Mouse (Mus musculus) heart, adult 8-10 months (tissue): ENCODE results near the gene Tdrkh. TPM values are rescaled to one million over a fixed set of nuclear protein-coding genes. Genes with fewer than 3 reads are reported as not detected.

Source experiments
- DNase-seq: peaks from one replicate; pipeline ENCODE4 v3.0.0; 2022; ENCODE audit warnings: low spot score
- total RNA-seq, 4 experiments: library from RNA; stranded (reverse); gene quantifications; 2 replicates each; pipeline ENCODE4 v1.2.4; 2022

Gene Tdrkh
- 1 to 10 TPM; 4.5 to 7.0 (median 6.1) TPM for total RNA-seq

DNA sequence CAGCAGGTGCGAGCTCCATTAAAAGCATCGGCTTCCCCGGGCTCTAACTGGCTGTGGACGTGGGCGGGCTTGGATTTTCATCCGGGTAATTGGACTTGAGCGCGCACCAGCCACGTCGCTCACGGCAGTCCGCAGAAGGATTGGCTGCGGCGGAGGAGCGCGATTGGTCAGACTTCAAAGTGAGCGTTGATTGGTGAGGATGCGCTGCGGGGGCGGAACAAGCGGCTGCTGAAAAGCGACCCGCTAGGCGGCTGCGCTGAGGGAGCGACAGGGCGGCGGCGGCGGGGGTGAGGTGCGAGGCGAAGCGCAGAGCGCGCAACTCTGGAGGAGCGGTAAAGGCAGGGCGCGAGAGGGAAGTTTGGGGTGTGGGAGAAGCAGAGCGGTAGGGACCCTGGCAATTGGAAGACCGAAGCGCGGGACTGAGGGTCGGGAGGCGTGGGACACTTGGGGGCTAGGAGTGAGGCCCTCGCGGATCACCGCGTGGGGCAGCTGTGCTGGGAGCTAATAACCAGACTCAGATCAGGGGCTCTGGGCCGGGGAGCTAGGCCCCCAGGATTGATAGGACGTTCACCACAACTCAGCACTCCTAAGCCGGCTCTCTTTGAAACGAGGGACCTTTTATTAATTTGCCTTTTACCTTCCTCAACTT lies at the start of gene Tdrkh:
TSS of gene Tdrkh (plus strand) at position 243 of the 649 bp plus-strand sequence.
- DNase-seq: peak; percentile 91

DNA sequence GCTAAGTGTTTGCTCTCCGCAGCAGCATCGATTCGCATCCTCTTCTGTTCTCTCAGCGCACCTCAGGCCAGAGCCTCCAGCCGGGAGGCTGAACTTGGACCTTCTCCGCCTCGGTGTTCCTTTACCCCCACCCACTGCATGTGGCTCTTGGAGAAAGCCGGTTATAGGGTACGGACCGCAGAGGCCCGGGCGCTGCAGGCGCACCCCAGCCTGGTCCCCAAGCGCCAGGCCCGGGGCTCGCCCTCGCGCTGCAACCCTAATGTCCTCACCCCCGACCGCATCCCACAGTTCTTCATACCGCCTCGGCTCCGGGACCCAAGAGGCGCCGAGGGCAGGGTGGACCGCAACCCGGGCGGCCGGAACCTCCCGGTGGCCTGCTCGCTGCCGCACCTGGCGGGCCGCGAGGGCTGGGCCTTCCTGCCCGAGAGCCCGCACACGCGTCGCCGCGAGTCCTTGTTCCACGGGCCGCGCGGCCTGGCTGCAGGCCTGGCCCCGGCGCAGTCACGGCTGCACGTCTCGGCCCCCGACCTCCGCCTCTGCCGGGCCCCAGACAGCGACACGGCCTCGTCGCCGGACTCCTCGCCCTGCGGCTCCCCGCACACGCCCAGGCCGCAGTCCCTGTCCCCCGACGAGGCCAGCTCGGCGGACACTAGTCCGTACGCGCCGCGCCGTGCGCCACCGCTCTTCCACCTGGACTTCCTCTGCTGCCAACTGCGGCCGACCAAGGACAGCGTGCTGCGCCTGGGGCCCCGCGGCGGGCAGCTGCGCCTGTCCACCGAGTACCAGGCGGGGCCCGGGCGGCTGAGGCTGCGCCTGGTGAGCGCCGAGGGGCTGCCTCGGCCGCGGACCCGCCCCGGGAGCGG lies 49.6 kb upstream of the Tdrkh start:
- no peak for DNase-seq

DNA sequence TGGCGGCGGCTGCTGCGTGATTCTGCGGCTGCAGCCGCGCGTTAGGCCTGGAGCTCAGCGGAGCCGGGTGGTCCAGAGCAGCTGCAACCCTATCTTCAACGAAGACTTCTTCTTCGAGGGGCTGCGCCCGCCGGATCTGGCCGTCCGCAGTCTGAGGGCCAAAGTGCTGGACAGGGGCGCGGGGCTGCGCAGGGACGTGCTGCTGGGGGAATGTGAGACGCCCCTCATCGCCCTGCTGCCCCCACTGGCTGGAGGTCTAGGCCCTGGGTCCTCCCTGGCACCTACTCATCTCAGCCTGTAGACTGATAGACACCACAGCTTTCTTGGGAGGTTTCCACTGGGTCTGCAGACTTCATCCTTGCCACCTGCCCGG lies 48.9 kb upstream of the Tdrkh start:
- DNase-seq: no peak

DNA sequence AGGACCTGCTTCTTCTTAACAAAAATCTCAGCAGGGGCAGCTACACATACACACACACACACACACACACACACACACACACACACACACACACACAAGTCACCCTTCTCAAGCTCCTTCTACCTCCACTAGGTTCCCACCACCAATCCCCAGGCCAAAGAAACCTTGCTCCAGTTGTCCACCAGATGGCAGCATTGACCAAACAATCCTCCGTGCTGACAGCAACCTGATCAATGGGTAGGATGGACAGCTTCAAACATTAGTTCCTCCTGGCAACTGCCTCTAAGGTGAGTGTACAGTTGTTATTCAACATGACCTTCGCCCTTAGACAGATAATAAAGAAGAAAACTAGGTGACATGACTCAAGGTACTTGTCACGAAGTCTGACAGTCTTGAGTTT lies 46.3 kb upstream of the Tdrkh start:
- peak; percentile 77 for DNase-seq

DNA sequence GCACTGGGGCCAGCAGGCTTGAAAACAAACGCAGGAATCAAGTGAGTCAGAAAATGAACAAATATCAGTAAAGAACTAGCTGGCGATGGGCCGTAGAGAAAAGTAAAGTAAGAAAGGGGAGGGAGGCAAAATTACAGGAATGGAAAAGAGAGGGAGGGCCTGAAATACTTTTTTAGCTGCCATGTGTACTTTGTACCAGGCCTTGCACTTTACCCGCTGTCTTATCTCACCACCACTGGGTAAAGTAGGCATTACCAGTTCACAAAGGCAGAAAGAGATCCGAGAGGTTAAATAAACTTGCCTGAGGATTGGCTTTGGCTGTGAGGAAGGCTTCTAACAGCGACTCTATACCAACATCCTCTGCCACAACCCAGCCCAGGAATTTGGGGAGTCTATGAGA lies 45.6 kb upstream of the Tdrkh start:
- no peak for DNase-seq

DNA sequence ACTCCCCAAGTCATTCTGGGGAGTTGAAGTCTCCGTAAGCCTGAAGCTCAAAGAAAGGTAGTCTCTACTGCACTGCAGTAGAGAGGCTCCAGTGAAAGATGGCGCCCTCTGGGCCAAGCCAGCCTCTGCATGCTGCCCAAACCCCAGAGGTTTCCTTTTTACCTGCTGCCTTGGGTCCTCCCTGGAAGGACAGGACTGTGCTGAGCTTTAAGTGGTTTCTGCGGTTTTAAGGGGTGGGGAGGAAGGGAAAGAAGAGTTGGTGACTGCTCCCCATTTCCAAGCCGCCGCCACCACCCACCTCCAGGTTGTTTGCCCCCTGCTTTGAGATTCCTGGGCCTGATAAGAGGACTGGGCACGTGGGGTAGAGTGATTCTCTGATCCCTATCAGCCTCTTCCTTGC lies 44.4 kb upstream of the Tdrkh start:
- DNase-seq: no peak

DNA sequence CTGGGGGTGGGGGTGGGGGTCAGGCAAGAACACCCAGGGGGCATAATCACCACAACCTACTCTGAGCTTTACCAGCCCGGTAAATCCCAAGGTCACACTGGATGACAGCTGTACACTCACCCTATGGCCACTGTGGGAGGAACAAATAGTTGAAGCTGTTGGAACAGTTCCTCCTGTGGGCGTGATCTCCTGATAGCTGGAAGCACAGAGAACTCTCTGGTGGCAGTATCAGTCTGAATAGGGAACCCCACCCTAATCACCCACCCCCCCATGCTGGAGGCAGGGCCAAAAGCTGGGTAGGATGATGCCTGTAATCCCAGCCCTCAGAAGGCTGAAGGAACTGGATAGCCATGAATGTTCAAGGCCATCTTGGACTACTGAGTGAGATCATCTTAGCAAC lies 43.4 kb upstream of the Tdrkh start:
- no peak for DNase-seq

DNA sequence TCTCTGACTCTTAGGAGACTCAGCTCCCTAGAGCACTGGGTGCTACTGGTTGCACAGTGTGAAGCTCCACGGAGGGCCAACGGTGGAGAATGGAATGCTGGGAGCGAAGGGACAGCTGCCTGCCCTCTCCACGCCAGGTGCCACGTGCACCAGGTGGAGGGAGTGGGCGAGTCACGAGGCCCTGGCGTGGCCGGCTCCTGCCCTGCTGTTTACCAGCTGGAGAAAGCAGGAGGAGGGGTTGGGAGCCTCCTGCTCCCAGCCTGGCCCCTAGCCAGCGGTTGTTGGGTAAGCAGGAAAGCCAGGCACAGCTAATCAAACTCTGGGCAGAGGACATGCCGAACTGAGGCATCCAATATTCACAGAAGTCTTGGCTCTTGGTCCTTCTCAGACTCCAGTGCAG lies 41.4 kb upstream of the Tdrkh start:
- DNase-seq: peak; percentile 69

DNA sequence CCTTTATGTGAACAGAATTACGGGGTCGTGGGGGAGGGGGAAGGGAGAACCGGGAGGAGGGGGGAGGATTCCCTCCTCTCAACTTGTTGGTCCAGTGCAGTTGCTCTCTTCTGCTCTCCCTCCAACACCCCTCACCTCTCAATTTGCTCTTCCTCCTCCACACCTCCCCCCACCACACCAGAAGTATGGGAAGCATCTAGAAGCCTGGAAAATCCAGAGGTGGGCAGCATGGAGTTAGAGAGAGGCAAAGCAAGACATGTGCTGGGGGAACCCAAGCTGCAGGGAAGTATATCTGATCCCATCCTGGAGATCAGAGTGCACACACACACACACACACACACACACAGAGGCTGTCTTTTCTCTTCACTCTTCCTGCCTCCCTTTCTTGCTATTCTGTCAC lies 41.0 kb upstream of the Tdrkh start:
- DNase-seq: no peak

DNA sequence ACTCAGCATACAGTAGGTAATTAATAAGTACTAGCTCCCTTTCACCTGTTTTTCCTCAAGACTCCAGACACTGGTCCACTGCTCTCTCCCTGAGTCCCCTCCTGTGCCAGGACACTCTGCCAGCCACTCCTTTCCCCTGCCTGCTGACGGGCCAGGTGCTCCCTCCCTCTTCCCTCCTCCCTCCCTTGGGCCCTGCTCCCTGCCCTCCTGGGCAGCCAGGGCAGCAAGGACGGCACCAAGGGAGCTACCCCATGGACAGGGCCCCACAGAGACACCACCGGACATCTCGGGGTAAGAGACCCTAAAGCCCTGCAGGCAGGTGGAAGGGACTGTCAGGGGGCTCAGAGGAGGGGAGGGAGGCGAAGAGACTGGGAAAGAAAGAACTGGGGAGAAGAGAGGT lies 40.4 kb upstream of the Tdrkh start, which contains the start of gene Rorc:
TSS of gene Rorc (plus strand) at position 154 of the 400 bp plus-strand sequence.
- DNase-seq: peak; percentile 42

DNA sequence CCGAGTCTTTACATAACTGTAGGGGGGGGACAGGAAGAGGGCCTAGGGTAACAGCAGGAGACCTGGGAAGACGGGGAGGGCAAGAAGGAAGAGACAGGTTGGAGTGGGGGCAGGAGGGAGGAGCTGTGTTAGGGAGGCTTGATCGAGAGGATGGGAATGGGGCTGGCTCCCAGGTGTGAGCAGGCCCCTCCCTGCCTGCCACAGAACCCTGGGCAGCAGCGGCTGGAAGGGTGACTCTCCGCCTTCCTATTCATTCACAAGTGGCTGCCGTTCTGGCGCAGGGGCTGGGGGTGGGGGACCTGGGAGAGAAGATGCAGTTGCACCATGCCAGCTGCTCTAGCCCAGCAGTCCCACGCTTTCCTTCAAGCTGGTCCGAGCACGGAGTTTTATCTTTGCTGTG lies 40.0 kb upstream of the Tdrkh start:
- DNase-seq: no peak

DNA sequence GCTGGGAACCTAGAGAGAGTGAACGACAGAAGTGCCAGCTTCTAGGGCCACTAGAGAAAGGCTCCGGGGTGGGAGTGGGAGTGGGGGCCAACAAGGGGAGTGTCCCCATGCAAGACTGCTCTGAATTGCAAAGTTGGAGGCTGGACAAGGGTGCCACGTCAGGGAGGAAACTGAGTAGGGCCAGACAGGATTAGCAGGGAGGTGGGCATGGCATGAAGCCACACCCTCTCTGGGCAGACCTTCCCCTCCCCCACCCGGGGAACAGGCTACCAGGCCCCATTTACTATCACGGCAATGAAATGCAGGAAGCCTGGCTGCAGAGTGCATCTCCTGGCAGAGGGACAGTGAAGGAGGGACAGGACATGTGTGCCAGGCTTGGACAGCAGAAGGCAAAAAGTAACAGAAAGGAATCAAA lies 39.5 kb upstream of the Tdrkh start:
- no peak for DNase-seq

DNA sequence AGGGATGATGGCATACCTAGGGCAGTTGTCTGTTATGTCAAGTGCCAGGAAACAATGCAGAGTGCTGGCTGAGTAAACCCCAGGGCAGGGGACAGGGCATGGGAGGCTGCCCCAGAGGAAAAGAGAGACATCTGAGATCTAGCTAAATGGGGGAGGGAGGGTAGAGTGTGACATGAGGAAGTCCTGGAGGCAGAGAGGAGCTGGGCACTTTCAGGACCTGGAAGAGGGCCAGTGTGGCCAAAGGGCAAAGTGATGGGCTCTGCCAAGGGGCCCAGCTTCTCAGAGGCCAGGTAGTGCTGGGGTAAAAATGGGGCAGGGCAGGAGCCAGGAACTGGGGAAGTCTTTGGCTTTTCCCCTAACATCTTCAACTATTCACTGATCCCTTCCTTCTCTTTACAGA lies 38.4 kb upstream of the Tdrkh start:
- no peak for DNase-seq

DNA sequence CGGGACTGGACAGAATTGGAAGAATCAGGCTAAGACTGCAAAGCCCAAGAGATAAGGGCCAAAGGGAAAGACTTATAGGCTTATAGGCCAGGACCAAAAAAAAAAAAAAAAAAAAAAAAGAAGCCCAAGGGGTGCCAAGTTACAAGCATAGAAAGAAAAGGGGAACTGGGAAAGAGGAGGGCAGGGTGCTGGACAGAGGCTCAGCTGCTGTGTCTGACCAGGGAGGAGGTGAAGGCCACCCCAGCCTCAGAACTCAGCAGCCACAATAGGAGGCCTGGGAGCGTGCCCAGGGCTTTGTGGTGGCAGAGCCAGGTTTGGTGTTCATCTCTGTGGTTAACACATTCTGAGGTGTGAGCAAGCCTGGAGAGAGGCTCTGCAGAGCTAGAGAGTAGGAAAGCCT lies 37.9 kb upstream of the Tdrkh start:
- DNase-seq: no peak

DNA sequence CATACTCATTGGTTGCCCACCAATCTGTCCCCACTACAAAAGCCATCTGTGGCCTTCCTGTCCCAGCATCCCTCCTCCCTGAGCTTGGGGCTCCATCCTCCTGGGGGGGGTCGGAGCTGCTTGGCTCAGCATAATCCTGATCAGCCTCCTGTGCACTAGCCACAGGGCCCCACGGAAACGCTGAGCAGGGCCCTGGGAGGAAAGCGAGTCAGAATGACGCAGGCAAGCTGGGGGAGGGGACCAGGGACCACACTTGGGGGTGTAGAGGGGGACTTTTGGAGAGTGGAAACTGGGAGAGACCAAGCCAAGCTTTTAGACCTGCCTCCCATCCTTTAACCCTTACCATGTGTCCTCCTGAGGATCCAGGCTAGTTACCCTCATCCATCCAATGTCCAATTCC lies 37.2 kb upstream of the Tdrkh start:
- DNase-seq: no peak

DNA sequence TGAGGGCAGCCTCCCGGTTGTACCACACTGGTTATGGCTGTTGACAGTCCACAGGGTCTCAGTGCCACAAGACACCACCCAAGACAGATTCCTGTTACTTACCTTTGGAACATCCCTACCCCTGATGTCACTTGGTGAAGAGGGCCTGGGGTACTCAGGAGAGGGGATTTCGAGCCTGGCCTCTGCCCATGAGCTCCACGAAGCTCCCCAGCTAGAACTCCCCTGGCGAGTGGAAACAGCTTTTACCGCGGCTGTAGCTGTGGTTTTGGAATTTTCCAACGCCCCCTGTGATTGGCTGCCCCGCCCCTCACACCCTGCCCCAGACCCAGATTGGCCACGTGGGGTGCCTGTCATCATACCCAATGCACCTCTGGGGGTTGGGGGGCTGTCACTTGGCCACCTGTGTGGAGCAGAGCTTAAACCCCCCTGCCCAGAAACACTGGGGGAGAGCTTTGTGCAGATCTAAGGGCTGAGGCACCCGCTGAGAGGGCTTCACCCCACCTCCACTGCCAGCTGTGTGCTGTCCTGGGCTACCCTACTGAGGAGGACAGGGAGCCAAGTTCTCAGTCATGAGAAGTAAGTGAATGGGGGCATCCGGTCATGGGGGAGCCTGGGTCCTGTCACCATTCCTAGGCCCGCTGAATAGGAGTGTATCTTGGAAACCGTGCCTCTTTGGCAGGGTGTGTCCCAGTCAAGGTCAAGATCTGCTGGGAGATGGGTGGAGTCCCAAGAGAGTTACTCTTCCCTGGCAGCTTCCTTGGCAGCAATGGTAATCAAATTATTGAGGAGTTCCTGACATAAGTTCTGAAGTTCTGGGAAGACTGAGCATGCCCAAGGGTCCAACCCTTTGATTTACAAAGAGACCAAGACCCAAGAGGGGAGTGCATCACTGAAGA lies 35.8 kb upstream of the Tdrkh start:
- no peak for DNase-seq

DNA sequence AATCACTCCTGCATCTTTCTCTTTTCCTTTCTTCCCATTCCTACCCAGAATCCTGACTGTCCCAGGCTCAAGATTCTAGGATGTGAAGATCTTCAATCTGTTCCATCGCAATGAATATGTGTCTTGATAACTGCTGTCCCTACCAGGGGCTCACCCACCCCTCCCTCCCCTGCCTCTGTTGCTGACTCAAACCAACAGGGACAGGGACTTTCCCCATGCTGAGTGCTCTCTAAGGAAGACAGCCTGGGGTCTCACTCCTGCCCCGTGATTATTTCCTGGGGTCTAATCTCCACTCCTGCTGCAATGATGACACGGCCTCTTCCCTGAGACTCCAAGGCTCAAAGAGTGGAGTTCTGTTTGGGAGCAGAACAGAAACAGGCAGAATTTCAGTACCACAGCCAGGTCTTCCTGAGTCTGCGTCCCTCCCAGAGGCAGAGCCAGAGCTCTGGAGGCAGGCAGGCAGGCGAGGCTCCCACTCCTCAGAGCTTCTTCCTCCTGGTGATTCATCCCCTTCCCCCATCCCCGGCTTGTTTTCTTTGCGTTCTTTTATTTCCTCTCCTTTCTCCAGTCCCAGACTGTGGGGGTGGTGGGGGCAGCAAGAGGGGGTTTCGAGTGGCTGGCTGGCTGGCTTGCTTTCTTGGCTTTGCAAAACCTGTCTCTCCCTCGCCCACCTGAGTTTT lies 33.1 kb upstream of the Tdrkh start:
- DNase-seq: no peak

DNA sequence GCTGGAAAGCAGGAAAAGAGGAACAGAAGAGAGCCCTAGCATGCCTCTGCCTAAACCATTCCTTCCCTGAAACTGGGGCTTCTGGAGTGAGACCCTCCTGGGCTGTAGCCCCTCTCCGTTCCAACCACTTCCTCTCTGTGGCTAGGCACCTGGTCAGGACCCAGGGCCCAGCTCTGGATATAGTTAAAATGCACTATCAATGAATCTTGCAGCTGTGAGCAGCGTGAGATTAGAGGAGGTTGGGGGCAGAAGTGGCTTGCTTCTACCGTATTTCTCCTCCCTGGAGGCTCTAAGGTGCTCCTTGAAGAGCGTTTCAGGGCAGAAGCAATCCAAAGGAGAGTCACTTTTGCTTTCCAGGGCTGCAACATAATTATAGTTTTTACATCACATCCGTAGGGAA lies 30.8 kb upstream of the Tdrkh start:
- no peak for DNase-seq

DNA sequence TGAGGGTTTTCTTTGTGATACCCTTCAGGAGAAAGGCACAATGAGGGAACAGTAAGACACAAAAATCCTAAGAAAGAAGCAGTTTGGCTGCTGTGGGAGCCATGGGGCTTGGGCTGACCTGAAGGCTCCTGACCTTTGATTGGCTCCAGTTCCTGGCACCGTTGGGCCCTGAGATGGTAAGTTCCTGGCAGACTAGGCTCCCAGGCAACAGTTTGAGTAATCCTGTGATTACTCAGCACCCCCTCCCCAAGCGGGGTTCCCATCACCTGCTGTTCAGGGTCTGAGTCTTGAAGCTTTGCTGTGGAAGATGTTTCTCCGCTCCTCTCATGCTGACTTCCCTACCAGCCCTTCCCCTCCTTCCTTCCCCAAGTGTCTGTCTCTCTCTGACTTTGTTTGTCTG lies 29.6 kb upstream of the Tdrkh start:
- DNase-seq: no peak

DNA sequence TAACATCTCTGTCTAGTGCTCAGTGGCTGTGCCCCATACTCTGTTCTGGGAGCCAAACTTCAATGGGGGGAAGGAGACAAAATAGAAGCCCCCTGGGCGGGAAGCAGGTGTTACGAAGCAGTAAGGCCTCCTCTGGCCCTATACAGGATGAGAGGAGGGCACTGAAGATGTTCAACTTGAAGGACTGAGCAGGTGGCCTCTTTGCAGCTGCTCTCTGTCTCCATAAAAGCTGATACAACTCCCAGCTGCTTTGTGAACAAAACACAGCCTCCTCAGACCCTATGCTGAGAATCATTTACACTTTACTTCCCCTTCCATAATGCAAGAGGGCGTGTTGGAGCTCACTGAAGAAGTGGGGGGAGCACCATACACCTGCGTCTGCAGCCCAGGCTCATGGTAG lies 26.4 kb upstream of the Tdrkh start:
- no peak for DNase-seq

DNA sequence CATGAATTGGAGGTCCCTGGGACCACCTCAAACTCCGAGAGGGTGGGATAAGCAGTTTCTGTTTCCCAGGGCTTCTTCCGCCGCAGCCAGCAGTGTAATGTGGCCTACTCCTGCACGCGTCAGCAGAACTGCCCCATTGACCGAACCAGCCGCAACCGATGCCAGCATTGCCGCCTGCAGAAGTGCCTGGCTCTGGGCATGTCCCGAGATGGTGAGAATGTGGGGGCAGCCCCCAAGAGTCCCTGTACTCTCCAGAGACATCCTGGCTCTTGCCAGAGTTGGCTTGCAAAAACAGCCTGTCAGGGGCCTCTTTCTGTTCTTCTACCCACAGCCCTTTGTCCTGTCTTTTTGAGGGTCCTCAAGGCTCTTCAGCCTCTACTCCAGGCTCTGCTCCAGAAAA lies 25.7 kb upstream of the Tdrkh start:
- no peak for DNase-seq

DNA sequence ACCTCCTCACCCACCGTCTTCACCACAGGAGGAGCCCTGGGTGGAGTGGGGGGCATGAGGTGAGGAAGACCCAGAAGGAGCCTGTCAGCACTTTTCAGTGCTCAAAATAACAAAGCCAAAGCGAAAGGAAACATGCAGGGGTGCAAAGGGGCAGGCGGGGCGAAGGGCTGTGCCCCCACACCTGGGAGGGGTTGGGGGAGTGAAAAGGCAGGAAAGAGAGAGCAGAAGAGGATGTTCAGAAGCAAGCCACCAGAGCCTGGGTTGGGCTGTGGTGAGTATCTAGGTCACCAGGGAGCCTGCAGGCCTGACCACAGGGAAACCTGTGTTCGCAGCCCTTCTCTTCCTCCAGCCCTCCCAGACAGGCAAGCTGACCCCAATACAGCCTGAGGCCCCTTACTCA lies 25.0 kb upstream of the Tdrkh start:
- no peak for DNase-seq
